Mouse (Mus musculus) cerebellum, adult 2 months (tissue): ENCODE measurements at regions not wholly inside any gene's neighbourhood (a gene's known extent, or its start where the extent isn't known, plus 50 kb on each side); places are given as distances from the start of the nearest gene placed in this dataset.

Experiments used
- CTCF ChIP-seq: fragments of 200-500 bp; IDR thresholded peaks from 2 replicates; pipeline ENCODE4 v1.5.1; 2011; ENCODE audit warnings: low read depth, mild to moderate bottlenecking, control low read depth, low read length, moderate library complexity, borderline replicate concordance; ENCODE audit not compliant: insufficient read depth
- POLR2A ChIP-seq: fragments of 200-500 bp; IDR thresholded peaks from 2 replicates; pipeline ENCODE4 v1.6.1; 2011; ENCODE audit warnings: low read length, control low read depth, borderline replicate concordance; ENCODE audit not compliant: insufficient read depth

DNA sequence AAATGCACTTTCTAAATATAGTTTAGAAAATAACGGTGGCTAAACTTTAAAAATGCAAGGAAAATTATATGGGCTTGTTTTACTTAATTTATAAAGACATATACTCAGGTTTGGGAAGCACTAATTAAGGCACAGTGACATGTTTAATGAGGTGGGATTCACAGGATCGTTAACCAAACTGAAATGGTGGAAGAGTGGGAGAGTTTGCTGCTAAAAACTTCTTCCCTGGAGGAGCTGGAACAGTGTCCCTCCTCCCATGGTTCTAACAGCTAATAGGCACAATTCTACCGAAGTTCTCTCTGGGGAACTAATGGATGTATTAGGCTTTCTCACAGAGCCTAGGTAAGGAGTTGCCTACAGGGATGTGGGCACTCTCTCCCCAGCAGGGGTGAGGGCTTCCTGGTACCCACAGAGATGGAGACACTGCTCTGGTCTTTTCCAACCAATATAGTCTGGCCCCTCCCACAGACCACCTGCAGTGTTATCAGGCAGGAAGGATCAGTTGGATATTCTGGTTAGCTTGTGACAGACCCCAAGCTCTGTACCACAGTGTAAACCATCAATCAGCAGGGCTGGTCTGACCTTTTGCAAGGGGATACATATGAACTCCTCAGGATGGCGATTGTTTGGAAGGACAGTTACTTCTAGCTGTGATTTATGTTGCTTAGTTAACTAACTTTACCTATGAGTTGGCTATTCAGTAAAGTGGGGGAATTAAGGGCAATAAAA is 309.0 kb upstream of the Zic4 start:
- TF ChIP-seq CTCF (no peak), POLR2A (no peak)
